Mouse (Mus musculus) cerebellum, postnatal 14 days (tissue): ENCODE results near the gene Stk38l.
"Not testable (repeated sequence)": the region's sequence is repeated elsewhere in the genome, so short reads cannot be mapped to it uniquely, and the experiment has no call there.

Experiments
- DNase-seq, 2 experiments: peaks; one replicate each; pipeline ENCODE4 v3.0.0; 2021; ENCODE audit warnings: mixed read lengths in 2 of 2

Gene Stk38l

GRCm38 (mm10) chr6:146738889-146739288, 14.1 kb downstream of the Stk38l start:
- DNase-seq = peak; percentile 53 to 63

- DNase-seq = no peak
Measured at GRCm38 (mm10) chr6:146740724-146741123, 15.9 kb downstream of the Stk38l start.

- DNase-seq = no peak
Measured at GRCm38 (mm10) chr6:146741986-146742635, 17.3 kb downstream of the Stk38l start.

- not testable (repeated sequence) for DNase-seq
Measured at GRCm38 (mm10) chr6:146744266-146744665, 19.5 kb downstream of the Stk38l start.

- no peak for DNase-seq
Measured at GRCm38 (mm10) chr6:146745180-146745579, 20.4 kb downstream of the Stk38l start.

GRCm38 (mm10) chr6:146746577-146746976, 21.8 kb downstream of the Stk38l start:
- DNase-seq = no peak

GRCm38 (mm10) chr6:146747057-146747456, 22.3 kb downstream of the Stk38l start:
- DNase-seq = no peak

- no peak for DNase-seq
Measured at GRCm38 (mm10) chr6:146748271-146748670, 23.5 kb downstream of the Stk38l start.

GRCm38 (mm10) chr6:146751671-146752070, 26.9 kb downstream of the Stk38l start:
- DNase-seq = peak in 1 of 2 experiments; percentile 35

- DNase-seq = no peak
Measured at GRCm38 (mm10) chr6:146752178-146752577, 27.4 kb downstream of the Stk38l start.

GRCm38 (mm10) chr6:146752612-146753011, 27.8 kb downstream of the Stk38l start:
- no peak for DNase-seq

GRCm38 (mm10) chr6:146753560-146754160, 28.9 kb downstream of the Stk38l start:
- DNase-seq = no peak

- DNase-seq = no peak
Measured at GRCm38 (mm10) chr6:146755136-146755535, 30.3 kb downstream of the Stk38l start.

GRCm38 (mm10) chr6:146755679-146756078, 30.9 kb downstream of the Stk38l start:
- no peak for DNase-seq

- DNase-seq = no peak
Measured at GRCm38 (mm10) chr6:146759027-146759426, 34.2 kb downstream of the Stk38l start.

GRCm38 (mm10) chr6:146760022-146760421, 35.2 kb downstream of the Stk38l start:
- DNase-seq = no peak

- no peak for DNase-seq
Measured at GRCm38 (mm10) chr6:146760736-146761135, 35.9 kb downstream of the Stk38l start.

GRCm38 (mm10) chr6:146762264-146762898, 37.6 kb downstream of the Stk38l start:
- DNase-seq = peak; percentile 33 to 39

- DNase-seq = no peak
Measured at GRCm38 (mm10) chr6:146764593-146764992, 39.8 kb downstream of the Stk38l start.

- DNase-seq = no peak
Measured at GRCm38 (mm10) chr6:146765270-146765669, 40.5 kb downstream of the Stk38l start.

- no peak for DNase-seq
Measured at GRCm38 (mm10) chr6:146768813-146769404, 44.1 kb downstream of the Stk38l start.

GRCm38 (mm10) chr6:146770005-146770745, 45.4 kb downstream of the Stk38l start:
- DNase-seq = no peak

GRCm38 (mm10) chr6:146770808-146771207, 46.0 kb downstream of the Stk38l start:
- DNase-seq = no peak
